Mouse (Mus musculus): ENCODE measurements at regions not wholly inside any gene's neighbourhood (a gene's known extent, or its start where the extent isn't known, plus 50 kb on each side); places are given as distances from the start of the nearest gene placed in this dataset.

DNA sequence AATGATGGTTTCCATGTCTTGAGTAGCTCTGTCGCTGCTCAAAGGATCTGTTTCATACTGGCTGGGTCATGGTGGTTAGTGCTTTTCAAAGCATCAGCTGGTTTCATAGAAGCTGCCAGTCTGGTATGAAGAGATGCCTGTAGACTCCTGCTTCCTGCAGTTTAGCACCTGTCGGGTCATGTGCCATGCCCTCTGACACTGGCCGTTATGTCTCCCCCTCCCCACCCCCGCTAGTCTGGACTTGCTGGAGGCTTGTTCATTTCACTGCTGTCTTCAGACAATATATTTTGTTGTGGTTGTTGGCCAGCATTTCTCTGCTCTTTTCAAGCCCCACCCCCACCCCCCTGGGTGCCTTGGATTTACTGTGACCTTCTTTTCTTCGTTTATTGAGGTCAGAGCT lies 450.1 kb downstream of the Tcerg1l start:
- TF ChIP-seq CTCF (IDR thresholded peaks at IDR 0.05; ENCODE audit: insufficient read depth, low read depth, low read length) = no peak
- TF ChIP-seq POLR2A (IDR thresholded peaks at IDR 0.05; ENCODE audit: insufficient read depth, low read depth, low read length) = no peak
